Mouse (Mus musculus): ENCODE results near the gene Gm49383. TPM values are rescaled to one million over a fixed set of nuclear protein-coding genes. Genes with fewer than 3 reads are reported as not detected.

Gene Gm49383
- total RNA-seq, 2 experiments from 2014 or later: 4.1 to 27.0 TPM

Other genes starting within 250 kb of the Gm49383 start
- gene Rps29, start 37.9 kb downstream of the Gm49383 start, total RNA-seq (2014; fragmentation: Nextera tagmentation): 3,535 and 4,742 TPM in 2 replicates
- 1,829 and 1,856 TPM in 2 replicates for gene Rps29, start 37.9 kb downstream of the Gm49383 start, total RNA-seq (2017)
- gene Lrr1, start 28.3 kb downstream of the Gm49383 start, total RNA-seq (2014; fragmentation: Nextera tagmentation): 24.0 and 29.8 TPM in 2 replicates
- gene Lrr1, start 28.3 kb downstream of the Gm49383 start, total RNA-seq (2017): 12.3 and 15.8 TPM in 2 replicates
- gene Rpl36al, start 13.0 kb downstream of the Gm49383 start, total RNA-seq (2014; fragmentation: Nextera tagmentation): 1,057 and 1,062 TPM in 2 replicates
- gene Rpl36al, start 13.0 kb downstream of the Gm49383 start, total RNA-seq (2017): 1,430 and 1,531 TPM in 2 replicates
- gene Mgat2, start 12.9 kb downstream of the Gm49383 start, total RNA-seq (2014; fragmentation: Nextera tagmentation): 96.2 and 111 TPM in 2 replicates
- 153 and 186 TPM in 2 replicates for gene Mgat2, start 12.9 kb downstream of the Gm49383 start, total RNA-seq (2017)
- gene Dnaaf2, start 1.3 kb upstream of the Gm49383 start, total RNA-seq (2014; fragmentation: Nextera tagmentation): 4.1 and 10.9 TPM in 2 replicates
- 2.2 and 8.1 TPM in 2 replicates for gene Dnaaf2, start 1.3 kb upstream of the Gm49383 start, total RNA-seq (2017)
- 7.2 and 16.0 TPM in 2 replicates for gene Gm49384, start 7.2 kb upstream of the Gm49383 start, total RNA-seq (2014; fragmentation: Nextera tagmentation)
- gene Gm49384, start 7.2 kb upstream of the Gm49383 start, total RNA-seq (2017): 13.7 and 38.3 TPM in 2 replicates
- 51.2 and 56.8 TPM in 2 replicates for gene Pole2, start 31.1 kb upstream of the Gm49383 start, total RNA-seq (2014; fragmentation: Nextera tagmentation)
- gene Pole2, start 31.1 kb upstream of the Gm49383 start, total RNA-seq (2017): 46.4 and 58.8 TPM in 2 replicates
- gene Klhdc1, start 44.1 kb upstream of the Gm49383 start, total RNA-seq (2014; fragmentation: Nextera tagmentation): 2.5 and 2.9 TPM in 2 replicates
- 3.5 and 3.8 TPM in 2 replicates for gene Klhdc1, start 44.1 kb upstream of the Gm49383 start, total RNA-seq (2017)
- 42.4 and 48.7 TPM in 2 replicates for gene Klhdc2, start 99.6 kb upstream of the Gm49383 start, total RNA-seq (2014; fragmentation: Nextera tagmentation)
- 47.5 and 68.9 TPM in 2 replicates for gene Klhdc2, start 99.6 kb upstream of the Gm49383 start, total RNA-seq (2017)
- gene Nemf, start 160.1 kb upstream of the Gm49383 start, total RNA-seq (2014; fragmentation: Nextera tagmentation): 51.7 and 51.9 TPM in 2 replicates
- gene Nemf, start 160.1 kb upstream of the Gm49383 start, total RNA-seq (2017): 119 and 139 TPM in 2 replicates
- gene Arf6, start 175.0 kb upstream of the Gm49383 start, total RNA-seq (2014; fragmentation: Nextera tagmentation): 84.7 and 85.7 TPM in 2 replicates
- 148 and 154 TPM in 2 replicates for gene Arf6, start 175.0 kb upstream of the Gm49383 start, total RNA-seq (2017)
- gene Gm9887, start 175.4 kb upstream of the Gm49383 start, total RNA-seq (2014; fragmentation: Nextera tagmentation): not detected in 2 replicates
- not detected in 2 replicates for gene Gm9887, start 175.4 kb upstream of the Gm49383 start, total RNA-seq (2017)

All from granulocyte monocyte progenitor cell, adult 5-6 weeks (primary cell).